Mouse (Mus musculus) E14TG2a.4 (cell line): Measurements from ENCODE around the gene Tinagl1.

Experiments used
- CTCF ChIP-seq: conservative IDR thresholded peaks from 2 replicates; pipeline ENCODE4 v1.5.1; 2014; ENCODE audit warnings: low read length
- NANOG ChIP-seq: IDR thresholded peaks from 2 replicates; pipeline ENCODE4 v1.6.1; 2014; ENCODE audit warnings: borderline replicate concordance, low read length, mixed read lengths

- TF ChIP-seq CTCF (no peak), NANOG (no peak)
Measured at GRCm38 (mm10) chr4:130167321-130167720, 7.6 kb downstream of the Tinagl1 start.
